Comparison of ENCODE assay signal across 14 mouse cellular contexts in genomic region chr16:12811088-12811487, GRCm38 (mm10).
"Had no signal": no experiment of that assay in that cellular context is flagged by ENCODE, and none has a peak within 500 bp of the region (broad histone marks: within the 10 kb centered on the region; RNA-seq: fewer than 3 reads in every experiment).

No protein-coding gene starts in this region.

- ATAC-seq: midbrain, embryonic 16.5 days had no signal

- H3K4me1 ChIP-seq: kidney, embryonic 15.5 days; limb, embryonic 12.5 days; megakaryocyte, embryonic 14.5 days; midbrain, embryonic 12.5 days; stomach, embryonic 15.5 days had no signal

- H3K27ac ChIP-seq: kidney, embryonic 15.5 days; limb, embryonic 12.5 days; liver, embryonic 14.5 days; midbrain, embryonic 12.5 days; stomach, embryonic 15.5 days had no signal

- H3K27me3 ChIP-seq: kidney, embryonic 15.5 days; limb, embryonic 12.5 days; megakaryocyte, embryonic 14.5 days; midbrain, embryonic 12.5 days; stomach, embryonic 15.5 days had no signal

- H3K4me3 ChIP-seq: kidney, embryonic 15.5 days; limb, embryonic 12.5 days; megakaryocyte, embryonic 14.5 days; midbrain, embryonic 12.5 days; stomach, embryonic 15.5 days had no signal

- DNase-seq: kidney, adult 2 months; kidney, postnatal 25 days; layer of hippocampus, postnatal 36 days; lung, adult 2 months; lung, postnatal 36 days; right cerebral cortex, postnatal 14 days; thymus, postnatal 4 days had no signal

- H3K36me3 ChIP-seq: kidney, embryonic 15.5 days; limb, embryonic 12.5 days; midbrain, embryonic 12.5 days; stomach, embryonic 15.5 days had no signal

- H3K9ac ChIP-seq: kidney, embryonic 15.5 days; limb, embryonic 12.5 days; liver, embryonic 14.5 days; midbrain, embryonic 12.5 days; stomach, embryonic 15.5 days had no signal

- H3K9me3 ChIP-seq: kidney, embryonic 15.5 days; limb, embryonic 12.5 days; megakaryocyte, embryonic 14.5 days; midbrain, embryonic 12.5 days; stomach, embryonic 15.5 days had no signal

- H3K4me2 ChIP-seq: kidney, embryonic 15.5 days; limb, embryonic 12.5 days; midbrain, embryonic 12.5 days; stomach, embryonic 15.5 days had no signal
